Mouse (Mus musculus): Measurements from ENCODE around the gene Rhox3h.
"Not testable (repeated sequence)": the region's sequence is repeated elsewhere in the genome, so short reads cannot be mapped to it uniquely, and the experiment has no call there.

Rhox3h gene

DNA sequence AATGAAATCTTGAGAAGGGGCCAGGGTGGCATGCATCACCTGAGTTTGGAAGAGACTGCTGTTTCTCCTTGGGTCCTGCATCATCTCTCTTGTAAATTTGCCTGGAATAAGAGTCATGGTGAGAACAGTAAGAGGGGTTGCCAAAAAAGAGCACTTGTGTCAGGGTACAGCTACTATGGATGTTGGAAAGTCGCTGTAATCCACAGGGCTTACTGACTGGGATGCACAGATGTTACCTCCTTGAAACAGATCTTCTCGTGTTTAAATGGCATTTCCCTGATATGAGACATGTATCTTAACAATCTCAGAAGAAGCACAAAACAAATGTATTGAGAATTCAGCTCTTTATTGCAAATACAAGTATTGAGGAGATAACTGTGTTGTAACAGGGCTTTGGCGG, at the start of gene Rhox3h:
Gene Rhox3h (minus strand): TSS at position 101 of the 400 bp plus-strand sequence.
- DNase-seq (ENCODE audit: low read depth, low spot score) = not testable (repeated sequence)

GRCm38 (mm10) chrX:37701821-37702387, 33.3 kb upstream of the Rhox3h start:
- peak; percentile 5 for DNase-seq (ENCODE audit: low read depth, low spot score)

- DNase-seq (ENCODE audit: low read depth, low spot score) = no peak
Observed at GRCm38 (mm10) chrX:37692261-37692660, 23.7 kb upstream of the Rhox3h start.

DNA sequence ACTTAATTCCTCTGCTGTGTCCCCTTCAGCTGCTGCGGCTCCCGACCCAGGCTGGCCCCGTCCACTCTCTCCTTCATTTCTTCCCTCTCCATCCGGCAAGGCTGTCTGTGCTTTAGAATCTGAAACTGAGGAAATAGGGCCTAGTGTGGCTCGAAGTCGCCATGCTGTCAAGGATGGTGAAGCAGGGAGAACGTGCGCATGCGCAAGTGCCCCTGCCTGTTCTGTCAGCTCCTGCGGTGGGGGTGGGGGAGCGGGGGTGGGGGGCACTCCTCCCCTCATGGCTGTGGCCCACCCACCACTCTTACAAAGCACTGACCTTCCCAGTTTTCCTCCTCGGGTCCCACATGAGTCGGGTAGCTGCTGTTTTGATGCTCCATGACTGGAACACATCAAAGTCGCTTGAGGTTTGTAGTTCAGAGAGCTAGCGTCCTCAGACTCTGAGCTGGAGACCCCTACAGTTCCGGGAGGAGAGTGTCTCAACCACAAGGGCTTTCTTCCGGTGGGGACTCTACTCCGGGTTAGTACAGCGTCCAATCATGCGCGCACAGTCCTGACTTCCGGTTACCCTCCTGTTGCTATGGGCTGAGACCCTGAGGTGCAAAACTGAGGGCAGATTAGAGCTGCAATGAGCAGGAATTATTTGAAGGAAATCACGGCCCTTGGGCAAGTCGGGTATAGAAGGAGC, 14.6 kb upstream of the Rhox3h start:
- peak; percentile 76 for DNase-seq (ENCODE audit: low read depth, low spot score)

GRCm38 (mm10) chrX:37673177-37673576, 4.6 kb upstream of the Rhox3h start, which contains the start of gene Rhox2h:
TSS of gene Rhox2h (minus strand) at chrX:37673277.
- DNase-seq (ENCODE audit: low read depth, low spot score) = not testable (repeated sequence)

GRCm38 (mm10) chrX:37651227-37651626, 17.3 kb downstream of the Rhox3h start, which contains the start of gene Rhox4g:
TSS of gene Rhox4g (minus strand) at chrX:37651327.
- DNase-seq (ENCODE audit: low read depth, low spot score) = not testable (repeated sequence)

- not testable (repeated sequence) for DNase-seq (ENCODE audit: low read depth, low spot score)
Observed at GRCm38 (mm10) chrX:37643370-37643769, 25.2 kb downstream of the Rhox3h start, which contains the start of gene Rhox2g. TSS of gene Rhox2g (minus strand) at chrX:37643470.

DNA sequence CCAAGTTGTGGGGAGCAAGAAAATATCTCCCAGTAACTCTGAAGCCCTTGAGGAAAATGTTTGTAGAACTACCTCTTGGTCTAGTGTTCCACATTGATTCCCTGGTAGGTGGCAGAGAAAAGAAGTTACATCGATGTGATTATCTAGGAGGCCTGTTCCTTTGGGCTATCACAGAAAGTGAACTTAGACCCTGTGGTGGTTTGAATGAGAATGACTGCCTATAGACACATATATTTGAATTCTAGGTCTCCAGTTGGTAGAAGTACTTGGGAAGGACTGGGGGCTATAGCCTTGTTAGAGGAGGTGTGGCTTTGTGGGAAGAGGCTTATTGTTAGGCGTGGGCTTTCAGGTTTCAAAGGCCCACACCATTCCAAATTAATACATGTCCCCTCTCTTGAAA, 40.1 kb downstream of the Rhox3h start, which contains the start of gene Rhox3g:
Gene Rhox3g (minus strand): TSS at position 101 of the 400 bp plus-strand sequence.
- not testable (repeated sequence) for DNase-seq (ENCODE audit: low read depth, low spot score)

Data from R1 (cell line).